Mouse (Mus musculus): ENCODE results near the gene Fam13c.

- TF ChIP-seq CTCF (IDR thresholded peaks at IDR 0.05; ENCODE audit: borderline replicate concordance, insufficient read depth, low read length): no peak
- no peak for TF ChIP-seq POLR2A (IDR thresholded peaks at IDR 0.05; ENCODE audit: low read depth, low read length)
These were observed 112.2 kb downstream of the Fam13c start for GRCm38 (mm10) chr10:70552531-70552930.

Measured in embryonic fibroblast, embryonic 13.5 days (primary cell).